Mouse (Mus musculus) adrenal gland, postnatal 4 days (tissue): ENCODE data around the gene Tppp2. TPM values are rescaled to one million over a fixed set of nuclear protein-coding genes. Genes with fewer than 3 reads are reported as not detected.
"Not testable (repeated sequence)": the region's sequence is repeated elsewhere in the genome, so short reads cannot be mapped to it uniquely, and the experiment has no call there.

Experiments
- DNase-seq, 2 experiments: peaks; one replicate each; pipeline ENCODE4 v3.0.0; 2021 to 2022; ENCODE audit warnings: low spot score in 2 of 2, mixed read lengths in 2 of 2
- total RNA-seq, 2 experiments: library from RNA; stranded (reverse); gene quantifications; 2 replicates each; pipeline ENCODE4 v1.2.3; 2021

Gene Tppp2
- total RNA-seq, 2 experiments from 2014 or later, result not detected

DNA sequence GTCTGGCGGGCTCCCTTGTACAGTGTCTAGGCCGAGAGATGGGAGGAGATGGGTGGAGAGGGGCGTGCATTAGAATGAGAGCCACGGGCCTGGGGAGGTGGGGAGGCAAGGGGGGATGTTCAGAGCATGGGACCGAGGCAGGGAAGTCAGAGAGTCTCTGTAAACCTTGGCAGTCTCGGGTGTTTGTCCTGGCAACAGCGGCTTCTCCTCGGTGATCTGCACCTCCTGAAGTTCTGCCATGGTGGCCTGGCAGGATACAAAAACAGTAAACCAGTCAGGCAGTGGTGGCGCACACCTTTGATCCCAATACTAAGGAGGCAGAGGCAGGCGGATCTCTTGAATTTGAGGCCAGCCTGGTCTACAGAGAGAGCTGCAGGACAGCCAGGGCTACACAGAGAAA, 6.9 kb upstream of the Tppp2 start:
- no peak for DNase-seq

GRCm38 (mm10) chr14:51912391-51913061, 5.7 kb upstream of the Tppp2 start:
- peak in 1 of 2 experiments; percentile 18 for DNase-seq

- peak; percentile 53 to 69 for DNase-seq
Observed at GRCm38 (mm10) chr14:51913062-51913959, 4.9 kb upstream of the Tppp2 start.

DNA sequence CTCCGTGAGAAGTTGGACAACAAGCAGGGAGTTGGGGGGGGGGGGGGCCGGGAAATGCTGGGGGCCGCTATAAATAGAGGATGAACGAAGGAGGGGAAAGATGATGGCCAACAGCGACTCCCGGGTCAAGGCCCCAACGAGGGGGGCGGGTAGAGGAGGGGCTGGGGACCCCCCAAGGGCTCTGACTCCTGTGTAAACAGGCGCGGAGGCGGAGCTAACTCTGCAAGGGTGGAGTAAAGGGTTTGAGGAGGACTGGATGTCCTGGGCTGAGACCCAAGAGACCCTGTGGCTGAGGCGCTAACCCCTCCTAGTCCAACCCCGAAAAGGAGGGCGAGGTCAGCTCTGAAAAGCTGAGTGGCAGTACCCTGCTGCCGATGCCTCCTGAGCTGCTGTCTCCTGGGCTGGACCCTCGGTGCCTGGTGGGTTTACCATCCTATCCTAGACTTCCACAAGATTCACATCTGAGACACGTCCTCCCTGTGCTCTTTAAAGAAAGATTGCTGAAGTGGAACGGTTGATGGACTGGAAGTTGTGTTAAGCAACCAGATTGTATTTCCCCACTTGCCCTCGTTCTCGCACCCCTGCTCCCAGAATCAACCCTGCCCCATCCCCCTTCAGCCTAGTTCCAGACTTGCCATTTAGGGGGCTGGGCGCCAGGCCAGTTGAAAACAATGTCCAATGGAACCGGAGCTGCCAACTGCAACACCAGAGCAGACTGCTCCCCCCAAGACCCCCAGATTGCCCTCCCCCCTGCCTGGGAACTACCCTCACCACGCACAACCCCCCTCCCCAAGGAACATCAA, 4.1 kb upstream of the Tppp2 start, which contains the start of gene Ndrg2:
Ndrg2 (minus strand) TSS at position 199 of the 803 bp plus-strand sequence.
- DNase-seq, result peak; percentile 31 to 55

GRCm38 (mm10) chr14:51915030-51915429, 3.2 kb upstream of the Tppp2 start:
- no peak for DNase-seq

DNA sequence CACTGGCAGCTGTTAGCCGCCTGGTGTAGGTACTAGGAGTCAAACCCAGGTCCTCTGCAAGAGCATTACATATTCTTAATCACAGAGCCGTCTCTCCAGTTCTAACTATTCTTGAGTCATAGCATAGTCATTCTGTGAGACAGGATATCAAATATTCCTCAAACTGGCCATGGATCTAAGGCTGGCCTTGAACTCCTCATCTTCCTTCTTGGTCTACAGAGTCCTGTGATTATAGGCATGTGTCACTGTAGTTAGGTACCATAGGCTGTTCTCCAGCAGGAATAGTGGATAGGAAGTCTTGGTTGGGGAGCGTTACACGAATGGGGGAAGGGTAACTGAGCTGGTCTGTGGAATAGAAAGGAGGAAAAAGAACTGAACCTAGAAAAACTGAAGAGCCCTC, 1.7 kb upstream of the Tppp2 start:
- DNase-seq, result no peak

DNA sequence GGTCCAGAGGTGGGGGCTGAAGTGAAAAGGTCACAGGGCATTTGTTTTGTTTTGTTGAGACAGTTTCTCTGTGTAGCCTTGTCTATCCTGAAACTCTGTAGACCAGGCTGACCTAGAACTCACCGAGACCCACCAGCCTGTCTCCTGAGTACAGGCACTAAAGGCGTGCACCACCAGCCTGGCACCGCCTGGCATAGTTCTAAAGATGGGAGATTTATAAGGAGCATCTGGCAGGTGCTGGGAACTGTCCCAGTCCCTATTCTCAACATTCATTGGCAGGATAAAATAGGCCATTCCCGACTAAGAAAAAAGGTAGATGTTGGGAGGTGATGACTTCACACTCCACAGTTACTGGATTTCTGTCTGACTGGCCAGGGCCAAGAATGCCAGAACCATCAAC, 741 bp downstream of the Tppp2 start:
- DNase-seq, result no peak

GRCm38 (mm10) chr14:51921759-51922570, 3.7 kb downstream of the Tppp2 start:
- DNase-seq, result no peak

- no peak for DNase-seq
Observed at GRCm38 (mm10) chr14:51922571-51922865, 4.3 kb downstream of the Tppp2 start, which contains the start of gene Rnase13. Rnase13 (minus strand) TSS chr14:51922773.

DNA sequence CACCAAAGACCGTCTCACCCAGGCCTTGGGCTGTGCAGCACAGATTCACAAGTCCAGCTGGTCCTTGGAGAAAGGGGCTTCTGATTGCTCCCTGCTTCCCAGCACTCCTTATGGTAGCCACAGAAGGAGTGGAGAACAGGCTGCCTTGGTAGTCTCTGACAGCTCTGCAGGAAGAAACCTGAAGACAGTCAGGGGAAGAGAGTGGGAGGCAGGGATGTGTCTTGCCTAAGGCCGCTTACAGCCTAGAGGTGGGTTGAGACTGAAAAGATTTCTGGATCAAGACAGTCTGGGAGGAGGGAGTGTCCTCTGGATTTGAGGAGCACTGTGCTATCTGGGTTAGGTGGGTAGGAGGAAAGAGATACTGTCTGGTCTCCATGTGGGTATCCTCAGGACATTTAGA, 4.7 kb downstream of the Tppp2 start:
- DNase-seq, result no peak

- DNase-seq, result no peak
Observed at GRCm38 (mm10) chr14:51923492-51923891, 5.3 kb downstream of the Tppp2 start.

DNA sequence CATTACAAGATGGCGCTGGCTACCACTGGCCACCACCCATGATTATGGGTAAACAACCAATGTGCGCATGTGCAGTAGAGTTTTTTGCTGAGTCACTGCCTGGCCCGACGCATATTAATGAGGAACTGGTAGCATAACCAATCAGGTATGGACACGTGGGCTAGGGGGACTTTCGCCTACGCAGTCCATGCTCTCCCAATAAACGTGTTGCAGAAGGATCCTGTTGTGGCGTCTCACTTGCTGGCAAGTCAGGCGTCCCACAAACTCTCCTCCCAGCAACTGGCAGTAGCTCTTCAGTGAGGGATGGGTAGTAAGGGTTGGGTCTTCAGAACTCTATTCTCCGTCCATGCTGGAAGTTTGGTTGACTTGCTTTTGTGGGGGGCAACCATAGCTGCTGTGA, 8.7 kb downstream of the Tppp2 start:
- DNase-seq, result not testable (repeated sequence)

GRCm38 (mm10) chr14:51929309-51929943, 11.2 kb downstream of the Tppp2 start:
- no peak for DNase-seq

DNA sequence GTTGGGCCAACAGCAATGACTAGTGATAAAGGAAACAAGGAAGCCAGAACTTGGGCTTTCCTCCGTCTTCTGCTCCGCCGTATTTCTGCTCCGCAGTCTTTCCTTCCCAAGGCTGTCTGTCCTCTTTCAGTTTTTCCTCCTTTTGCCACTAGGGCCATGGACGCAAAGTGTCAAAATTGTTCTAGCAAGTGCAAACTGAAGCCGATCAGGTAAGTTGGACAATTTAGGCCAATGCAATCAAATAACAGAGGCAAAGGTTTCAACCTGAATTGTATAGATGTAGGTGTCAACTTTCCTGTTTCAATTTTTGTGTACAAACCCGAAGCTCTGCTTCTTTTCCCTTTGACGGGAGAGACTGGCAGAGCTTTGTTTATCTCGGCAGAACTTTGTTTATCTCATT, 11.7 kb downstream of the Tppp2 start:
- no peak for DNase-seq

DNA sequence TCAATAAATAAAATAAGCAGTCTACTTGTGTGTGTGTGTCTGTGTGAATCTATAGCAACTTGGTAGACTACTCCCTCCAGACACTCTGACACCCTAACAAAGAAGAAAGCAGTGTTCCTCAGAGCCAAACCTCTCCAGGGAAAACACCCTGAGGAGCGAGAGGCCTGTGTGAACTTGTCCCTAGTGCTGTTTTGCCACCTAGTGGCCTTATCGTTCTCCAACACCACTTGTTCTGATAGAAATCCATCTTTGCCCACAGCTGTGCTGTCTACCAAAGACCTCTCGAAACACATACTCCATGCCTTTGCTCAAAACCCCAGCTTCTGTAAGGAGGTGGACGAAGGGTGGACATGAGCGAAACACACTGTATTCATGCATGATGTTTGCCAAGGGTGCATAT, 12.6 kb downstream of the Tppp2 start:
- DNase-seq, result peak in 1 of 2 experiments; percentile 46

DNA sequence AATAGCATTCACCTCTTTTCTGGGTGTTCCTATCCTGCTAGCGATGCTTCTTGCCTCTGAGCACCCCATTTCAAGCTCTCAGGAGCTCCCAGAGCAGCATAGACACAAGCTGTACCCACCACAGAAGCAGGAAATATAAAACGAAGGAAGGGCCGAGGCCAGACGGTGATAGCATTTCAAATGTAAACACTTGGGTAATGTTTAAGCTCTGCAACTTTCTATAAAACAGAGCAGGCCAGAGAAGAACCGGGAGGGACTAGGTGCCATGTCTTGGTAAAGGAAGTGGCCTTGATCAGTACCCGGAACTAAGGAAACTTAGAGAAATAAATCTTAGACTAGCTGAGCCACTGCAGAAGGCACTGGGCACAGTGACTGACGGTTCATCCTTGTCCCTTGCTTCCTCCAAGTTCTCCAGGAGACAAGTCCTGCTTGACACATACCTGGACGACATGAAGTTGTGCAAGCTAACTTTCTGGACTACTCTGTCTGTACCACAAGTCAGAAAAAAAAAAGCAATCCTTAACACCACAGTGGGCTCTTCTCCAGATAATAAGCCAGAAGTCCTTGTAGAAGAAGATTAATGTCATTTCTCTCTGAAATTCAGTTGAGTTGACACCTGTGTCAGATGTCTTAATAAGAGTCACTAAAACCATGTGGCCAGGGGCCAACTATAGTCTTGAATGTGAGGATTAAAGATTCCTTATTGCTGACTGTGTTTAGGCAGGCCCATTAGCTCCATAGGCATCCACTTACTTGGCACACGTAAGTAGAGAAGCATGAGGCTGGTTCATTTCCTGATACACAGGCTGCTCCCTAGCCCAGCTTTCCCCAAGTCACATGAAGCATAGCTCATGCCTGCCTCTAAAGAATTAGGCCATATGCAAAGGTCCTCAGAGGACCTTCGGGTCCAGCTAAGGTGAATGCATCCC, 14.1 kb downstream of the Tppp2 start:
- no peak for DNase-seq

DNA sequence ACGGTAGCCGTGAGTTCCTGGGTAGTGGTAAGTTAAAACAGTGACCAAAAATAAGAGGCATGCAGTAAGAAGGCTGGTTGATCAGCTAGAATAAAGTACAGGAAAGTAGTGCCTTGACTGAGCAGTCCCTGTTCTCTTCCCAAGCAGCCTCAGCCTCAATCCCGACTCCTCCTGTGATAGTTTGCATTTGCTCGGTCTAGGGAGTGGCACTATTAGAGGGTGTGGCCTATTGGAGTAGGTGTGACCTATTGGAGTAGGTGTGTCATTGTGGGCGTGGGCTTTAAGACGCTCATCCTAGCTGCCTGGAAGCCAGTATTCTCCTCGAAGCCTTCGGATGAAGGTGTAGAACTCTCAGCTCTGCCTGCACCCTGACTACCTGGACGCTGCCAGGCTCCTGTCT, 20.8 kb downstream of the Tppp2 start:
- DNase-seq, result no peak

GRCm38 (mm10) chr14:51940944-51941560, 22.8 kb downstream of the Tppp2 start:
- DNase-seq, result no peak

GRCm38 (mm10) chr14:51941577-51941976, 23.4 kb downstream of the Tppp2 start:
- DNase-seq, result no peak
